In genomic region chr6:4948056-4948455, GRCm38 (mm10) we compare ENCODE assay signal across 33 mouse cellular contexts. TPM values are rescaled to one million over a fixed set of nuclear protein-coding genes. Genes with fewer than 3 reads are reported as not detected.
DNase-seq lines count a peak whose midpoint lies in the region; ATAC-seq lines count a peak whose summit lies in the region.
"Had no signal": no experiment of that assay in that cellular context is flagged by ENCODE, and none has a peak within 500 bp of the region (broad histone marks: within the 10 kb centered on the region; RNA-seq: fewer than 3 reads in every experiment).

No protein-coding gene starts in this region.

- H3K9me3 ChIP-seq in heart, embryonic 13.5 days, result no peaks in the 10 kb centered on the region
- H3K9me3 ChIP-seq in midbrain, embryonic 11.5 days (ENCODE audit: control insufficient read depth, low read length), result no peaks in the 10 kb centered on the region
- no peaks in the 10 kb centered on the region for H3K9me3 ChIP-seq in midbrain, embryonic 13.5 days
- H3K9me3 ChIP-seq: forebrain, embryonic 12.5 days; hindbrain, embryonic 10.5 days; hindbrain, embryonic 15.5 days; kidney, embryonic 15.5 days; limb, embryonic 13.5 days; liver, embryonic 15.5 days; megakaryocyte, embryonic 14.5 days; midbrain, embryonic 15.5 days had no signal

- H3K4me1 ChIP-seq in heart, embryonic 13.5 days, result peaks cover 43% of the 10 kb centered on the region
- H3K4me1 ChIP-seq in midbrain, embryonic 11.5 days (ENCODE audit: control insufficient read depth, insufficient read depth, low read length), result 0 out of 2 replicates have a peak, but pooled peaks cover 2% of the 10 kb centered on the region
- no peaks in the 10 kb centered on the region for H3K4me1 ChIP-seq in midbrain, embryonic 13.5 days (replicated peaks)
- H3K4me1 ChIP-seq: forebrain, embryonic 12.5 days; hindbrain, embryonic 15.5 days; midbrain, embryonic 15.5 days had no signal

- no peaks in the 10 kb centered on the region for H3K27me3 ChIP-seq in heart, embryonic 13.5 days (replicated peaks)
- H3K27me3 ChIP-seq in midbrain, embryonic 11.5 days (ENCODE audit: control insufficient read depth, insufficient read depth, low read length), result no peaks in the 10 kb centered on the region
- H3K27me3 ChIP-seq in midbrain, embryonic 13.5 days, result no peaks in the 10 kb centered on the region
- H3K27me3 ChIP-seq: forebrain, embryonic 12.5 days; hindbrain, embryonic 15.5 days; kidney, embryonic 15.5 days; limb, embryonic 13.5 days; liver, embryonic 15.5 days; midbrain, embryonic 15.5 days had no signal

- WGBS in heart, embryonic 13.5 days, result 69% methylated on average over 4 of the region's 4 CpGs
- 95% methylated on average over 4 of the region's 4 CpGs for WGBS in midbrain, embryonic 11.5 days
- 94% methylated on average over 4 of the region's 4 CpGs for WGBS in midbrain, embryonic 13.5 days

- DNase-seq in adrenal gland, adult (ENCODE audit: inconsistent age in 2 of 2, low spot score in 1 of 2), result peak; percentile 11 to 61
- DNase-seq in adrenal gland, postnatal 25 days, result no peak
- DNase-seq in heart, adult 8-10 months (ENCODE audit: low spot score), result no peak
- DNase-seq in midbrain, embryonic 11.5 days (ENCODE audit: low spot score, missing footprints), result peak; percentile 56
- DNase-seq in B cell, adult 2 months, result no peak
- DNase-seq: cerebellum, adult 11 months; cerebellum, adult 9-10 months; gastrocnemius, postnatal 10 days; kidney, adult 18-20 months; kidney, postnatal 25 days; lung, embryonic 14.5 days; lung, postnatal 14 days; right cerebral cortex, adult 18-20 months; right cerebral cortex, postnatal 4 days; thymus, adult 18-20 months; thymus, postnatal 25 days had no signal

- no peaks in the 10 kb centered on the region for H3K36me3 ChIP-seq in heart, embryonic 13.5 days
- H3K36me3 ChIP-seq in midbrain, embryonic 11.5 days (ENCODE audit: control insufficient read depth, insufficient read depth, low read length), result no peaks in the 10 kb centered on the region
- H3K36me3 ChIP-seq in midbrain, embryonic 13.5 days, result no peaks in the 10 kb centered on the region
- H3K36me3 ChIP-seq: forebrain, embryonic 12.5 days; hindbrain, embryonic 15.5 days; kidney, embryonic 15.5 days; limb, embryonic 13.5 days; liver, embryonic 15.5 days; midbrain, embryonic 15.5 days had no signal

- ATAC-seq in heart, embryonic 13.5 days (ENCODE audit: extremely low read depth, insufficient number of reproducible peaks, low FRiP score, low TSS enrichment), result no peak
- ATAC-seq in midbrain, embryonic 11.5 days (ENCODE audit: low FRiP score), result no peak
- no peak for ATAC-seq in midbrain, embryonic 13.5 days
- peak; percentile 8; the same call in 1 of the 2 replicates for ATAC-seq in megakaryocyte progenitor cell, adult 5-6 weeks (replicated peaks; ENCODE audit: poor library complexity)
- ATAC-seq: inflammation-experienced regulatory T-cells, adult 6 months; midbrain, embryonic 15.5 days had no signal

- no peak overlapping the region for H3K9ac ChIP-seq in heart, embryonic 13.5 days
- H3K9ac ChIP-seq in midbrain, embryonic 11.5 days (ENCODE audit: low read length), result no peak overlapping the region
- H3K9ac ChIP-seq in midbrain, embryonic 13.5 days (replicated peaks), result no peak overlapping the region
- H3K9ac ChIP-seq: forebrain, embryonic 12.5 days; hindbrain, embryonic 15.5 days; kidney, embryonic 15.5 days; limb, embryonic 13.5 days; liver, embryonic 15.5 days; lung, embryonic 14.5 days; midbrain, embryonic 15.5 days had no signal

- peak overlapping the region; percentile 48 for H3K27ac ChIP-seq in heart, embryonic 13.5 days (replicated peaks)
- no peak overlapping the region for H3K27ac ChIP-seq in midbrain, embryonic 11.5 days (ENCODE audit: low read depth, low read length)
- no peak overlapping the region for H3K27ac ChIP-seq in midbrain, embryonic 13.5 days
- H3K27ac ChIP-seq: forebrain, embryonic 12.5 days; hindbrain, embryonic 10.5 days; hindbrain, embryonic 15.5 days; kidney, embryonic 15.5 days; left cerebral cortex, adult 2 months; limb, embryonic 13.5 days; liver, embryonic 15.5 days; midbrain, embryonic 15.5 days; stomach, postnatal 0 days had no signal

- H3K4me2 ChIP-seq in heart, embryonic 13.5 days, result no peak overlapping the region
- H3K4me2 ChIP-seq in midbrain, embryonic 11.5 days, result no peak overlapping the region
- H3K4me2 ChIP-seq in midbrain, embryonic 13.5 days (replicated peaks), result no peak overlapping the region
- H3K4me2 ChIP-seq: forebrain, embryonic 12.5 days; heart, embryonic 11.5 days; hindbrain, embryonic 15.5 days; kidney, embryonic 15.5 days; limb, embryonic 13.5 days; liver, embryonic 15.5 days; lung, embryonic 14.5 days; midbrain, embryonic 15.5 days had no signal

- no peak overlapping the region for H3K4me3 ChIP-seq in heart, embryonic 13.5 days
- no peak overlapping the region for H3K4me3 ChIP-seq in midbrain, embryonic 11.5 days (ENCODE audit: low read depth, low read length)
- no peak overlapping the region for H3K4me3 ChIP-seq in midbrain, embryonic 13.5 days (replicated peaks)
- H3K4me3 ChIP-seq: erythroblast, embryonic 14.5 days; forebrain, embryonic 12.5 days; hindbrain, embryonic 10.5 days; hindbrain, embryonic 15.5 days; kidney, embryonic 15.5 days; left cerebral cortex, adult 2 months; limb, embryonic 13.5 days; liver, embryonic 15.5 days; megakaryocyte, embryonic 14.5 days; midbrain, embryonic 15.5 days had no signal

RNA-seq across cellular contexts. Expression of gene Ppp1r9a, which starts 45.3 kb away (rescaled TPM):
- total RNA-seq in adrenal gland, postnatal 25 days (2021), result 51.8 and 61.2 TPM in 2 replicates
- polyA plus RNA-seq in heart, embryonic 13.5 days (2015; fragmentation: Nextera tagmentation; extraction: Ambion mirVana), result 13.1 and 13.6 TPM in 2 replicates
- 10 to 100 TPM; 10.7 to 15.0 (median 12.8) TPM for total RNA-seq in heart, adult 8-10 months (2022)
- polyA plus RNA-seq in midbrain, embryonic 11.5 days (2014; fragmentation: Nextera tagmentation; extraction: Ambion mirVana), result 17.8 and 19.0 TPM in 2 replicates
- polyA plus RNA-seq in midbrain, embryonic 13.5 days (2015; fragmentation: Nextera tagmentation; extraction: Ambion mirVana), result 42.1 and 42.2 TPM in 2 replicates
- 2.5 and 4.7 TPM in 2 replicates for total RNA-seq in megakaryocyte progenitor cell, adult 5-6 weeks (2015)
- 2.9 and 4.4 TPM in 2 replicates for total RNA-seq in megakaryocyte progenitor cell, adult 5-6 weeks (2017)
- total RNA-seq: MEL had no signal
- polyA plus RNA-seq: inflammation-experienced regulatory T-cells, adult 6 months had no signal

Comparison
In these comparisons a context has a peak if more than half of its experiments do, and no peak if none do; other contexts are left out.
1. DNase-seq: peak in adrenal gland, adult (2 of 2) and midbrain, embryonic 11.5 days (single experiment); none in adrenal gland, postnatal 25 days (single experiment), heart, adult 8-10 months (single experiment) and B cell, adult 2 months (0 of 2).